Mouse (Mus musculus): Measurements from ENCODE around the gene Wipf2.

The Wipf2 gene

DNA sequence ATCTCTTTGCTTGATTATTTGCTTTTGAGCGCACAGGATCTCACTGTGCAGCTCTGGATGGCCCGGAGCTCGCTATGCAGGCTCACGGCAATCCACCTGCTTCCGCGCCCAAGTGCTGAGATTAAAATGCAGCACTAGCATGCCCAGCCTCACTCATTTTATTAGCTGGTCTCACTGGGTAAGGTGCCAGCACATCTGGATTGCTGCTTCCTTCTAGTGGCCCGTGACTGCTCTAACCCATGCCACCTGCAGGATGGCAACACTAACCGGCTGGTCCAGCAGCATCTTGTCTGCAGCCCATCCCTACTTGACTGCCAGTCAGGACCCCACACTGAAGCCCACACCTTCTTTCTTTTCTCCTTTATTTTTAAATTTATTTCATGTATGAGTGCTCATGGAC is 9.3 kb upstream of the Wipf2 start:
- 88% methylated on average over 8 of the region's 8 CpGs for WGBS

- 94% methylated on average over 2 of the region's 2 CpGs for WGBS
Measured at GRCm38 (mm10) chr11:98854659-98855058, 8.8 kb upstream of the Wipf2 start.

DNA sequence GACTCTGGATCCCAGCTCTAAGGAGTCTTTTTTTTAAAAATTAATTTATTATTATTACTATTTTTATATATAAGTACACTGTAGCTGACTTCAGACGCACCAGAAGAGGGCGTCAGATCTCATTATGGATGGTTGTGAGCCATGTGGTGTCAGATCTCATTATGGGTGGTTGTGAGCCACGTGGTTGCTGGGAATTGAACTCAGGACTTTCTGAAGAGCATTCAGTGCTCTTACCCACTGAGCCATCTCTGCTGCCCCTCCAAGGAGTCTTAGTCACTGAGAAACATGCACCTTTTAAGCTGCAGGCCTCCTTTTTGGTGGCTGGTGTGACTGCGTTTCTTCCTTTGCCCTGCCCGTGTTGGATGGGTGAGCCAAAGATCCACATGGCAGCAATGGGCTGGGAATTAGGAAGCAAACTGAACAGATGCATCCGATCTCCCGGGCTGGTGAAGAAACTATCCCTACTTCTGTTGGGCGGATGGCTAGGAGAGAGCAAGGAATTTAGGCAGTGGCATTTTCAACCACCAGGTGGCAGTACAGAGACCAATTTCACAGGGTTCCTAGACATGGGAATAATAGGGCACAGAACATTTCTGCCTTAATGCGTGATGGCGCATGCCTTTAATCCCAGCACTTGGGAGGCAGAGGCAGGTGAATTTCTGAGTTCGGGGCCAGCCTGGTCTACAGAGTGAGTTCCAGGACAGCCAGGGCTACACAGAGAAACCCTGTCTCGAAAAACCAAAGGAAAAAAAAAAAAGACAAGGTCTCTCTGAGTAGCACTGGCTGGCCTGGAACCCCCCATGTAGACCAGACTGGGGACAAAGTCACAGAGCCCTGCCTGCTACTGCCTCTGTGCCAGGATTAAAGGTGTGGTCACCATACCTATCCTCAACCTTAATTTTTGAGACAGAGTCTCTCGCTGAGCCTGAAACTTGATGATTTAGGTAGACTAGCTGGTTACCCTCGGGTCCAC is 4.4 kb upstream of the Wipf2 start:
- WGBS = 27% methylated on average over 14 of the region's 14 CpGs

DNA sequence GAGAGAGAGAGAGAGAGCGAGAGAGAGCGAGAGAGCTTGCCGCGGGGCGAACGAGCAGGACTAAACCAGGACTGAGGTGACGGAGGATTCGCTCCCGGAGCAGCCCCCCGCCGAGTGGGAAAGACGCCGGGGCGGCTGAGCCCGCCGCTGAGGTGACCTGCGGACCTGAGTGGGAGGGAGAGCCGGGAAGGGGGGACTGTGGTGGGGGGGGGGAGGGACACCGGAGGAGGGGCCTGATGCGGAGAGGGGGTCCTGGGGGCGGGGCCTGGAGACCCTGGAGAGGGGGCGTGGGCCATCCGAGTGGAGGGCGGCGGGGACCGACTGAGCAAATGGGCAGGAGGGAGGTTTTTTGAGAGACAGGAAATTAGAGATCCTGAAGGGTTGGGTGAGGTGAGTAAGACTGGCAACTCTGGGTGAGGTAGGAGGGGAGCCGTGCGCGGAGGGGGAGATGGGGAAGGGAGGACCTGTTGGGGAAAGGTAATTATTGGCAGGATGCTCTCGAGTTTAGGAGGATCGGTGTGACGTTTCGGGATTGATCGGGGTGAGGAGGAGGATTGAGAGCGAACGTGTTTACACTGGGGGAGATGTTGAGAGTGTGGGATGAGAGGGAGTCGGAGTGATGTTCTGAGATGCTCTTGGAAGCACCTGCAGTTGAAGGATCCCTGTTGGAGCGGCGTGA is 452 bp downstream of the Wipf2 start:
- under 1% methylated on average over 38 of the region's 39 CpGs for WGBS

DNA sequence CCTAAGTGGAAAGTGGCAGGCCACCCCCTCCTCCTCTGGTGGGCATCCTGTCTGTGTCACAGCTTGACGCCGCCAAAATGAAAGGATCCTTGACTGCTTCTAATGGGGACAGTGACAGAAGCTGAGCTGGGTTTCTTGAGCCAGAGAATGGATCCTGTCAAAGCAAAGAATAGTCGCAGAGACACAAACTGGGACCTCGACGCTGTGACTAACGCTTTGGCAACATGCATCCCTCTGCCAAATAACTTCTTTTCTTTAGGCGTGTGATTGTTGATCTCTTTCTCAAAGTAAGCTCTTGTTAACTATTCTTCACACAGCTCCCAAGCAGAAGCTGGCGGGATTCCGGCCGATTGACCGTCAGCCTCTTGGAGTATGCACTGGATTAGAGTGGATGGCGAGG is 3.9 kb downstream of the Wipf2 start:
- 32% methylated on average over 12 of the region's 12 CpGs for WGBS

GRCm38 (mm10) chr11:98869906-98870305 is 6.5 kb downstream of the Wipf2 start:
- 87% methylated on average over 8 of the region's 8 CpGs for WGBS

DNA sequence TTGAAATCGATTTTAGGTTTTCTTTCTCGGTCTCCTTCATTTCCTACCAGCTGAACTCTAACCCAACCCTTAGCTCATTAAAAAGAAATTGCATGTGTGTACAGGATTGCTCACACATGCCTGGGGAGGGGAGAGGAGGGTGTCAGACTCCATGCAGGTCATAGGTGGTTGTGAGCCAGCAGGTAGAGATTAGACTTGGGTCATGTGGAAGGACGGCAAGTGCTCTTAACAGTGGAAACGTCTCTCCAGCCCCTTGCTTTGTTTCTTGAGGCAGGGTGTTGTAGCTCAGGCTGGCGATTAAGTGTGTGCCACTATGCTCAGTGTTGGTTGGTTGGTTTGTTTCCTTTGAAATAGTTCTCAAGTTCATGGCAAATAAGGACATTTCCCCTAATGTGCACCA is 7.4 kb downstream of the Wipf2 start:
- WGBS = 72% methylated on average over 5 of the region's 5 CpGs

DNA sequence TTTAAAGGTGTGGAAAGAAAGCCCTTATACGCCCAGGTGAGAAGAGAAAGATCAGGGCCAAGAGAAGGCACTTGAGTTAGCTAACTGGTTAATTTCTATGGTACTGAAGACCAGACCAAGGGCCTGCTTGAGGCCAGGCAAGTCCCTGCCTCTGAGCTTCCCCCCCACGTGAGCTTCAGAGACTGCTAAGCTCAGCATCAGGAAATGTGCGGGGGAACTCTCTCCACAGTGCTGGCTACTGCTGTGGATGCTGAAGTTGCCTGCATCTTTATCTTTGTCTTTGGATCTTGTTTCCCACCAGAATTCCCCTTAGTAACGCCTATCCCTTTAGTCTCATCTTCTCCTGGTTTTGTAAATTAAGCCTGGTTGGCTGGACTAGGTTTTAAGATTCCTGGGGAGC is 8.0 kb downstream of the Wipf2 start:
- 49% methylated on average over 4 of the region's 4 CpGs for WGBS

DNA sequence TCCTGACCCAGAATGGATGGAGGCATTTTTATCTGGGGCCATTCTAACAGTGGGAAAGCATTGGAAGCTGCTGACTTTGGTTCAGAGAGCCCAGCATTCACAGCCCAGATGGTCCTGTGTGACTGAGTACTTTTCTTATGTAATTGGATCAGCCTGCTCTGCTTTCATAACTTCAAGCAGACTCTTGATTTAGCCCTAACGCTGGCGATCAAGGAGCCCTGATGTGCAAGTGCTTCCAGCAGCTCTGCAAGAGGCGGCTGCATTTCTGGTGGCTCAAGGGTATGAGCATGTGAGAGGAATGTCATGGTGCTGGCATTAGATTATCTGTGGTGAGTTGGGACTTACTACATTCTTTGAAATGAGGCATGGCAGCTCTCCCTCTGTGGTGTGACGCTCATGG is 8.6 kb downstream of the Wipf2 start:
- 20% methylated on average over 4 of the region's 4 CpGs for WGBS

- 83% methylated on average over 9 of the region's 9 CpGs for WGBS
Measured at GRCm38 (mm10) chr11:98873900-98874299, 10.5 kb downstream of the Wipf2 start.

DNA sequence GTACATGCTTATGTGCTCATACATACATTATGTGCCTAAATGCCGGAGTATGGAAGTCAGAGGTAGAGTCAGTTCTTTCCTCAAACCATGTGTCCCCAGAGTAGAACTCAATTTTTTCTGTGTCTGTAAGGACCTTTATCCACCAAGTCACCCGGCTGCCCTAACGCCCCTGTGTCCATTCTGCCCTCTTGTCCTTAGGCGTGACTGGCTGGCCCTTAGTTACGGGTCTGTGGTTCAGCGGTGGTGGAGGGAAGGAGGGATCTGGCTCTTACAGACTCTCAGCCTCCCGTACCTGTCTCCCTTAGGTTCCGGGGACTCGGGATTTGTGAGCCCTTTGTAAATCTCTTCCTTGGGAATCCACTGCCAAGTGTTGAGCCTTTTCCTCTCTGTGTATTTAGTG is 13.6 kb downstream of the Wipf2 start:
- WGBS = 93% methylated on average over 9 of the region's 9 CpGs

DNA sequence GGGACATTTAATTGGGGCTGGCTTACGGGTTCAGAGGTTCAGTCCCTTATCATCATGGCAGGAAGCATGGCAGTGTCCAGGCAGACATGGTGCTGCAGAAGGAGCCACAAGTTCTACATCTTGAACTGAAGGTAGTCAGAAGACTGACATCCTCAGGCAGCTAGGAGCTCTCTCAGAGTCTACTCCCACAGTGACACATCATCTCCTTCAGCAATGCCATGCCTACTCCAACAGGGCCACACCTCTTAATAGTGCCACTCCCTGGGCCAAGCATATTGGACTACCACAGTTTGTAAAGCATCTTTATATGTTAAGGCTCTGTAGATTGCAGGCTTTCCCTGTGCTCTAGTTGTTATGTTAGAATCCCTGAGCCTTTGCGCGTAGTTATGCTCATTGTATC is 24.3 kb downstream of the Wipf2 start:
- 97% methylated on average over 3 of the region's 3 CpGs for WGBS

DNA sequence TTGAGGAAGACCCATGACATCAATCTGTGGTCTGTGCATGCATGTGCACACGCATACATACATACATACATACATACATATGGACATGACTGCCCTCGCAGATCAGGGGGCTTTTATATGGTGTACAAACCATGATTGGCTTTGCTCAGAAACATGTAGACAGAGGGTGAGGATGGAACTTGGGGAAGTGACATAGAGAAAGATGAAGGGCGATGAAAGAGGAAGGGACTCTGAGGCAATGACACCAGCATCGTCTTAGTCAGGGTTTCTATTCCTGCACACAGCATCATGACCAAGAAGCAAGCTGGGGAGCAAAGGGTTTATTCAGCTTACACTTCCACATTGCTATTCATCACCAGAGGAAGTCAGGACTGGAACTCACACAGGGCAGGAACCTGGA is 25.6 kb downstream of the Wipf2 start:
- 92% methylated on average over 4 of the region's 4 CpGs for WGBS

DNA sequence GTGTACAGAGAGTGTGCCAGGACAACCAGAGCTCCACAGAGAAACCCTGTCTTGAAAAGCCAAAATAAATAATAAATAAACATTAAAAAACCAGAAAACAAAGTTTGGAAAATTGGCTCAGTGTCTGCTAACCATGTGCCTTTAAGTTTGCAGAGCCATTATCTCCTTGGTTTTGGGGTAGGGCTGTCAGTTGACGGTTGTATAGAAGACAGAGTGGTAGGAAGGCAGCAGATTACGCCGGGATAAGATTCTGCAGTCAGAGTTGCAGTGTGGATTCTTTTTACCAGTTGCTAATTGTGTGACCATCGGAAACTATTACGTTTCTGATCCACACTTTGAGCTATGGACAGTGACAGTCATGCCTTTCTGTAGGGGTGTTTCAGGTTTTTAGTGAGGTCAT is 26.5 kb downstream of the Wipf2 start:
- WGBS = 92% methylated on average over 5 of the region's 5 CpGs

GRCm38 (mm10) chr11:98892426-98892825 is 29.0 kb downstream of the Wipf2 start:
- 55% methylated on average over 5 of the region's 5 CpGs for WGBS

DNA sequence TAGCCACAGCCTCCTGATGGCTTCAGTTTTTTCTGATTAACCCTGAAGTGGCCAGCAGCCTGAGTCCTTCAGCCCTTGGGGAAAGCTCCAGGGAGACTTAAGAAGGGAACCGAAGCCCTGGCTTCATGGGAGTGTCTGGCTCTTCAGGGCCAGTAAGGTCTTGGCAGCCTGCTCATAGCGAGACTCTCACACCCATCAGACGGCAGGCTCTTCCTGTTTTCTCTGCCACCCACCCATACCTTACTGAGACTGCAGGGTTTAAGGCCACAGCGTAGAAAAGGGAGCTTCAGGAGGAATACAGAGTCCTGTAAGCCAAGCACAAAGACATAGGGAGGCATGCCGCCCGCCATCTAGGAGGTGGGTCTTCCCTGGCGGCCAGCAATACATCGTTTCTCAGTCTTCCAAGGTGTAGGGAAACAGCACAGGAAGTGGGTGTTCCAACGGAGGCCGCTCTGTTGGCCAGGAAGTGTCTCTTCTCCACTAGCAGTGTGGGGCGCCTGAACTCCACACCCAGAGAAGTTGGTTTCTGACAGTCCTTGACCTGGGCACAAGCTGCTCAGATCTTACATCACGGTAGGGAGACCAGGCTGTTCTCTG is 37.2 kb downstream of the Wipf2 start:
- WGBS = 67% methylated on average over 12 of the region's 12 CpGs

DNA sequence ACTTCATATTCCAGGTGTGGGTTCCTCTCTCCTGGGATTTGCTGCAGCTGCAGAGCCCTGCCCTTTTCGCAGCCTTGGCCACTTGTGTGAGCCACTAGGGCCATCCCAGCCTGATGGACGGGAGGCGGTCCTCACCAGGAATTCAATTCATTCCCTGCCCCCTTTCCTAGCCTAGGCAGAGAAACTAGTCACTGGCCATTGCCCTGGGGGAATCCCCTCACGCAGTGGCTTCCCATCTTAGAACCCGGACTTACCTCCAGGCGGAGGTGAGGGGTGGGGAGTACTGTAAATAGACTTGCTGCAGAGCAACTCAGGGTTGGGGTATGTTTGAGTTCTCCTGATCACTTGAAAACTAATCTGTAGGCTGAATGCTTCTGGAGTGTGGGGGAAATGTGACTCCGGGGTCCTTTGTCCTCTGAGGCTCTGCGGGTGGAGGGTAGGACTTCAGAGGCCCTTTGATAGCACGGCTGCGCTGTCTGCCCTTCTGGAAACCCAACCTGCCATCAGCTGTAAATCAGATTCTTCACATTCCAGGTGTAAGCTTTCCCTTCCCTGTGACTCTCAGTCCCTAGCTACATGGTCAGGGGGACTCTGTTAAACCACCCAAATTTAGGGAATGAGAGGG is 39.3 kb downstream of the Wipf2 start:
- WGBS = 73% methylated on average over 10 of the region's 10 CpGs

DNA sequence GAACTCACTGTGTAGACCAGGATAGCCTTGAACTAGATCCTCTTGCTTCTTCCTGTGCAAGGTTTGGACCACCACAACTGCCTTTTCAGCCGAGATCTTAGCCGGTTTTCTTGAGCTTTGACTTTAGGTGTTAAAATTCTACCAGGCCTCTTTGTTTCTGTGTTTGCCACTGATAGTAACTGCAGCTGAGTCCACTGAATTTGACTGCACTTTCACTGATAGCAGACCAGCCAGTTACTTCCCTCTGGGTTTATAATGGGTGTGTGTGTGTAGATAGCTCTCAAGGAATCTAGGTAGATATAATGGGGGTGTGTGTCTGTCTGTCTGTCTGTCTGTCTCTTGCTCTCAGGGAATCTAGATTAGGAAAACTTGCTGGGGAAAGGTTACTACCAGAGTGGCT is 41.1 kb downstream of the Wipf2 start:
- WGBS = 78% methylated on average over 2 of the region's 2 CpGs

GRCm38 (mm10) chr11:98905033-98905432 is 41.6 kb downstream of the Wipf2 start:
- 77% methylated on average over 7 of the region's 7 CpGs for WGBS

GRCm38 (mm10) chr11:98905583-98905982 is 42.1 kb downstream of the Wipf2 start:
- 80% methylated on average over 4 of the region's 4 CpGs for WGBS

GRCm38 (mm10) chr11:98907063-98907436 is 43.6 kb downstream of the Wipf2 start:
- 56% methylated on average over 5 of the region's 5 CpGs for WGBS
